Mouse (Mus musculus): ENCODE data around the gene Igf2. TPM values are rescaled to one million over a fixed set of nuclear protein-coding genes. Genes with fewer than 3 reads are reported as not detected.

The Igf2 gene
- total and polyA plus RNA-seq, 3 experiments, result not detected

DNA sequence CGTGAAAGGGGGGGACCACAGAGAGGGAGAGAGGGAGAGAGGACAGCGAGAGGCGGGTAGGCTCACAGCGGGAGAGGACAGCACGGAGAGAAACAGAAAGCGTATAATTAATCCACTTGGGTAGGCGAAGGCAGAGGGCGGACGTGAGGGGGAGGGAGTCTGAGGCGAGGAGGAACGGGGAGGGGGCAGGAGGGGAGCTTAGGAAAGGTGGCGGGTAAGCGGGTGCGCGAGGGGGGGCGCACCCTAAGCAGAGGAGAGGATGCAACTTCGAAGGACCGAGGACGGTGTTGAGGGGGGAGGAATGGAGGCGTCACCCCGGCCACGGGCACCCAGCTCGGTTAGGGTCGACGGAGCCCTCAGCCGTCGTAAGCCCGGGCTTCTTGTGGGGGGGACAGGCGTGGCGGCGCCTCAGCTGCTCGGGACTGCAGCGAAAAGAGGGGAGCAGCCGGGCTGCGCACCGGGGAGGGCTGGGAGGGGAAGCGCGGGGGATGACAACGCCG is 7.9 kb downstream of the Igf2 start:
- H3K9me3 ChIP-seq (replicated peaks; ENCODE audit: insufficient read depth, low read length), result no peaks in the 10 kb centered on the region
- no peaks in the 10 kb centered on the region for H3K27me3 ChIP-seq (ENCODE audit: control insufficient read depth in 1 of 2, insufficient read depth in 2 of 2, low read length in 2 of 2)
- TF ChIP-seq TCF12 (IDR thresholded peaks at IDR 0.05; ENCODE audit: low read depth, low read length) (no peak), CTCF (IDR thresholded peaks at IDR 0.05 in 2 of 3, conservative IDR thresholded peaks at IDR 0.05 in 1 of 3; ENCODE audit: control insufficient read depth in 1 of 3, insufficient read depth in 1 of 3, low read depth in 2 of 3, low read length in 3 of 3, poor library complexity in 1 of 3, severe bottlenecking in 1 of 3) (no peak), MYC (IDR thresholded peaks at IDR 0.05; ENCODE audit: low read depth, low read length) (no peak), TAL1 (IDR thresholded peaks at IDR 0.05; ENCODE audit: low read length) (no peak)
- H3K27ac ChIP-seq (ENCODE audit: control insufficient read depth, low read depth, low read length), result no peak overlapping the region
- no peak for DNase-seq (ENCODE audit: low read depth, low spot score)
- H3K9ac ChIP-seq (ENCODE audit: control insufficient read depth, low read depth, low read length, poor library complexity, severe bottlenecking), result no peak overlapping the region
- no peaks in the 10 kb centered on the region for H3K4me1 ChIP-seq (ENCODE audit: control insufficient read depth in 1 of 2, insufficient read depth in 2 of 2, low read length in 2 of 2)
- no peaks in the 10 kb centered on the region for H3K36me3 ChIP-seq (ENCODE audit: control insufficient read depth in 1 of 2, insufficient read depth in 2 of 2, low read length in 2 of 2)
- H3K79me2 ChIP-seq (ENCODE audit: control insufficient read depth, insufficient read depth, low read length, poor library complexity), result no peaks in the 10 kb centered on the region
- no peak overlapping the region for H3K4me3 ChIP-seq (ENCODE audit: control insufficient read depth in 1 of 2, insufficient read depth in 1 of 2, low read depth in 2 of 2, low read length in 2 of 2)

DNA sequence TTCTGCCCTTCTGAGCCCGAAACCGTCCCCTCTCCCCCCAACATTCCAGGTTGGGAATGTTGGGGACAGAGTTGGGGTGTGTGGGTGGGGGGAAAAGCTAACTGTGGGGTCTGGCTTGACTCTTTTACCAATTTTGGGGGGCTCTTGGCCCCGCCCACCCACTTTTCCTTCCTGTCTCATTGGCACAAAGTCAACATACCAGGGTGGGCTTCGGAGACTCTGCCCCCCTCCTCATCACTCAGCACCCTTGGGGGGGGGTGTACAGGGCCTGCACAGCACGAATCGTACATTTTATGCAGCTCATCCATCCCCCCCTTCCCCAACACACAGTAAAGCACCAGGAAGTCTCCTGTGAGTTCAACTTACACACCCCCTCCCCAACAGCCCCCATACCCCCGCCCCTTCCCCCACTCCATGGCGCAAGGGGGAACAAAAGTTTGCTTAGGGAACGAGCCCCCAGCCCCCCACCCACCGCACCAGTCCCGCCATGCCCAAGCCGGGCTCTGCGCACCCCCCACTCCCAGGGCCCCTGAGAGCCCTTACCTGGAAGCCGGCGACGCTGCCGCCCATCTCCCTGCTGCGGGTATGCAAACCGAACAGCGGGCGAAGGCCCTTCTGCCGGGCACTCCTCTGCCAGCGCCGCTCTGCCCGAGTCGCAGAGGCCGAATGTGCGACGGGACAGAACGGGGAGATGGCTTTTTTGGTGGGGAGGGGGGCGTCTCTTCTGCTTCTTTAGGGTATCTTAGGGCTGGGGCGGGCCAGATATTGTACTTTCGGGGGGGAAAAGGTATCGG is 8.6 kb downstream of the Igf2 start:
- Histone ChIP-seq H3K9me3 (replicated peaks; ENCODE audit: insufficient read depth, low read length) (no peaks in the 10 kb centered on the region), H3K27me3 (ENCODE audit: control insufficient read depth in 1 of 2, insufficient read depth in 2 of 2, low read length in 2 of 2) (no peaks in the 10 kb centered on the region), H3K9ac (ENCODE audit: control insufficient read depth, low read depth, low read length, poor library complexity, severe bottlenecking) (no peak overlapping the region), H3K27ac (ENCODE audit: control insufficient read depth, low read depth, low read length) (no peak overlapping the region), H3K4me3 (ENCODE audit: control insufficient read depth in 1 of 2, insufficient read depth in 1 of 2, low read depth in 2 of 2, low read length in 2 of 2) (no peak overlapping the region), H3K36me3 (ENCODE audit: control insufficient read depth in 1 of 2, insufficient read depth in 2 of 2, low read length in 2 of 2) (no peaks in the 10 kb centered on the region), H3K4me1 (ENCODE audit: control insufficient read depth in 1 of 2, insufficient read depth in 2 of 2, low read length in 2 of 2) (no peaks in the 10 kb centered on the region), H3K79me2 (ENCODE audit: control insufficient read depth, insufficient read depth, low read length, poor library complexity) (no peaks in the 10 kb centered on the region)
- no peak for DNase-seq (ENCODE audit: low read depth, low spot score)
- TF ChIP-seq MAZ (IDR thresholded peaks at IDR 0.05; ENCODE audit: low read depth, low read length) (no peak), TAL1 (IDR thresholded peaks at IDR 0.05; ENCODE audit: low read length) (no peak), POLR2A (IDR thresholded peaks at IDR 0.05; ENCODE audit: control insufficient read depth in 1 of 2, insufficient read depth in 1 of 2, low read depth in 1 of 2, low read length in 2 of 2, poor library complexity in 1 of 2) (no peak), ZNF384 (IDR thresholded peaks at IDR 0.05; ENCODE audit: low read depth, low read length) (no peak), GABPA (IDR thresholded peaks at IDR 0.05; ENCODE audit: low read depth, low read length) (no peak), POLR2AphosphoS5 (IDR thresholded peaks at IDR 0.05; ENCODE audit: borderline replicate concordance, low read depth, low read length) (no peak), POLR2AphosphoS2 (IDR thresholded peaks at IDR 0.05; ENCODE audit: low read length) (no peak)

- no peak for DNase-seq (ENCODE audit: low read depth, low spot score)
- no peak overlapping the region for H3K4me3 ChIP-seq (ENCODE audit: control insufficient read depth in 1 of 2, insufficient read depth in 1 of 2, low read depth in 2 of 2, low read length in 2 of 2)
- no peak for TF ChIP-seq MXI1 (IDR thresholded peaks at IDR 0.05; ENCODE audit: low read depth, low read length)
- TF ChIP-seq CTCF (IDR thresholded peaks at IDR 0.05 in 2 of 3, conservative IDR thresholded peaks at IDR 0.05 in 1 of 3; ENCODE audit: control insufficient read depth in 1 of 3, insufficient read depth in 1 of 3, low read depth in 2 of 3, low read length in 3 of 3, poor library complexity in 1 of 3, severe bottlenecking in 1 of 3), result no peak
- no peak for TF ChIP-seq ETS1 (IDR thresholded peaks at IDR 0.05; ENCODE audit: low read depth, low read length)
- no peak for TF ChIP-seq SMC3 (IDR thresholded peaks at IDR 0.05; ENCODE audit: low read depth, low read length)
- no peak for TF ChIP-seq UBTF (IDR thresholded peaks at IDR 0.05; ENCODE audit: borderline replicate concordance, insufficient read depth, low read depth, low read length)
- no peak for TF ChIP-seq ZKSCAN1 (IDR thresholded peaks at IDR 0.05; ENCODE audit: low read depth, low read length)
- TF ChIP-seq HCFC1 (IDR thresholded peaks at IDR 0.05; ENCODE audit: low read depth, low read length), result no peak
- no peak for TF ChIP-seq RCOR1 (IDR thresholded peaks at IDR 0.05; ENCODE audit: low read depth, low read length)
- no peak for TF ChIP-seq POLR2A (IDR thresholded peaks at IDR 0.05; ENCODE audit: control insufficient read depth in 1 of 2, insufficient read depth in 1 of 2, low read depth in 1 of 2, low read length in 2 of 2, poor library complexity in 1 of 2)
- TF ChIP-seq RAD21 (IDR thresholded peaks at IDR 0.05; ENCODE audit: low read depth, low read length), result no peak
- TF ChIP-seq POLR2AphosphoS5 (IDR thresholded peaks at IDR 0.05; ENCODE audit: borderline replicate concordance, low read depth, low read length), result no peak
- no peak for TF ChIP-seq TBP (IDR thresholded peaks at IDR 0.05; ENCODE audit: low read depth, low read length)
- TF ChIP-seq GATA1 (IDR thresholded peaks at IDR 0.05; ENCODE audit: low read depth, low read length), result no peak
- no peak overlapping the region for H3K27ac ChIP-seq (ENCODE audit: control insufficient read depth, low read depth, low read length)
- H3K9ac ChIP-seq (ENCODE audit: control insufficient read depth, low read depth, low read length, poor library complexity, severe bottlenecking), result no peak overlapping the region
- no peaks in the 10 kb centered on the region for H3K9me3 ChIP-seq (replicated peaks; ENCODE audit: insufficient read depth, low read length)
- H3K4me1 ChIP-seq (ENCODE audit: control insufficient read depth in 1 of 2, insufficient read depth in 2 of 2, low read length in 2 of 2), result no peaks in the 10 kb centered on the region
- no peaks in the 10 kb centered on the region for H3K79me2 ChIP-seq (ENCODE audit: control insufficient read depth, insufficient read depth, low read length, poor library complexity)
- no peaks in the 10 kb centered on the region for H3K27me3 ChIP-seq (ENCODE audit: control insufficient read depth in 1 of 2, insufficient read depth in 2 of 2, low read length in 2 of 2)
- no peaks in the 10 kb centered on the region for H3K36me3 ChIP-seq (ENCODE audit: control insufficient read depth in 1 of 2, insufficient read depth in 2 of 2, low read length in 2 of 2)
Observed at GRCm38 (mm10) chr7:142657341-142657791, 9.2 kb downstream of the Igf2 start.
